Comparison of ENCODE assay signal across 9 mouse cellular contexts in the genomic region with DNA sequence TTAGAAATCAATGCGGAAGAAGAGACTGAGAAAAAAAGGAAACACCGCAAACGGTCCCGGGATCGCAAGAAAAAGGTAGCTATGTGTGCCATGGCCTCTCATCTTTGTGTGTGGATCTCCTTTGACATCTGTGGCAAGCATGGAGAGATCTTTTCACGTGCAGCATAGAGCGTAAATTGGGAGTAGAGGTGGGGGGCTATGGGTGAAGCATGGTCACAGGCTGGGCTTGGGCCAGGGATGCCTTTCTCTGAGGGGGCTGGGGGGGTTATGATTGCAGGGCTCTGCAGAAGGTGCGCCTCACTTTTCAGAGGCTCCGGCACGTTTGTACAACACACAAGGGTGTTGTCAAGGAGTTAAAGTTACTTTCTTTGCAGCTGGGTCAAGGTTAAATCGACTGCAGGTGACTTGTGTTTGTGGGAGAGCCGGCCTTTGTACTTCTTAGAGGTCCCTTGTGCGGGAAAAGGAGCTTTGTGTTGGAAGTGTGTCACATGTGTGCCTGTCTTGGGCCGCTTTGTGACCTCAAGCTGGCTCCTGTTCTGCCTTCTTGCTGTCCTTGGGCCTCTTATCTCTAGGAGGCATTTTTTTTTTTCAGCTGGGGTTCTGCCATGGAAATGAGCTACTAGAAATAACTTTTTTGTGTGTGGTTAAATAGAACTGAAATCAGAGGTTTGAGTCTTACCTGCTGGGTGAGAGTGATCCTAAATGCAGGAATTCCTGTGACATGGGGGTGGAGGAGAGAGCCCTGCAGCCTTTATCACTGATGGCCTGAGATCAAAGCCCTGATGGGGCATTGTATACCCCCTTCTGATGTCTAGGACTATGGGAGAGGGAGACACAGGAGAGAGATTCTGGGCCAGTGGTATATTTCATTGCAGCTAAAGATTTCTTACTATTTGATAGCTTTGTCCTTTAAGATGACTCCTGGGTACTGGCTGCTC.
DNase-seq lines count a peak whose midpoint lies in the region; ATAC-seq and TF ChIP-seq lines count a peak whose summit lies in the region.
"Had no signal": no experiment of that assay in that cellular context is flagged by ENCODE, and none has a peak within 500 bp of the region (broad histone marks: within the 10 kb centered on the region; RNA-seq: fewer than 3 reads in every experiment).

No protein-coding gene starts in this region.

- H3K9me3 ChIP-seq in forebrain, embryonic 11.5 days (ENCODE audit: control insufficient read depth, low read length), result no peaks in the 10 kb centered on the region
- H3K9me3 ChIP-seq in limb, embryonic 11.5 days (ENCODE audit: control insufficient read depth, low read length), result no peaks in the 10 kb centered on the region
- H3K9me3 ChIP-seq in liver, postnatal 0 days (ENCODE audit: low read length), result no peaks in the 10 kb centered on the region

- 14% methylated on average over 14 of the region's 14 CpGs for WGBS in forebrain, embryonic 11.5 days
- 27% methylated on average over 14 of the region's 14 CpGs for WGBS in limb, embryonic 11.5 days
- WGBS in liver, postnatal 0 days (ENCODE audit: insufficient replicate concordance), result 39% methylated on average over 14 of the region's 14 CpGs

- ATAC-seq in forebrain, embryonic 11.5 days (replicated peaks; ENCODE audit: low FRiP score), result peak; percentile 51; the same call in 1 of the 2 replicates
- no peak for ATAC-seq in limb, embryonic 11.5 days (ENCODE audit: insufficient number of reproducible peaks, low FRiP score, low TSS enrichment, low read depth)
- no peak for ATAC-seq in erythroblast, adult 5-6 weeks (replicated peaks; ENCODE audit: low FRiP score, poor library complexity, severe bottlenecking)
- no peak for ATAC-seq in liver, postnatal 0 days
- ATAC-seq: inflammation-experienced regulatory T-cells, adult 6 months had no signal

- H3K36me3 ChIP-seq in forebrain, embryonic 11.5 days (ENCODE audit: control insufficient read depth, insufficient read depth, low read length), result no peaks in the 10 kb centered on the region
- H3K36me3 ChIP-seq in limb, embryonic 11.5 days (ENCODE audit: control insufficient read depth, insufficient read depth, low read length), result no peaks in the 10 kb centered on the region
- no peaks in the 10 kb centered on the region for H3K36me3 ChIP-seq in liver, postnatal 0 days (replicated peaks; ENCODE audit: insufficient read depth, low read length)

- H3K4me3 ChIP-seq in forebrain, embryonic 11.5 days (ENCODE audit: low read depth, low read length), result peak overlapping the region; percentile 29
- no peak overlapping the region for H3K4me3 ChIP-seq in limb, embryonic 11.5 days (ENCODE audit: low read depth, low read length)
- no peak overlapping the region for H3K4me3 ChIP-seq in liver, postnatal 0 days (ENCODE audit: low read depth, low read length)

- no peaks in the 10 kb centered on the region for H3K27me3 ChIP-seq in forebrain, embryonic 11.5 days (ENCODE audit: control insufficient read depth, insufficient read depth, low read length)
- no peaks in the 10 kb centered on the region for H3K27me3 ChIP-seq in limb, embryonic 11.5 days (ENCODE audit: control insufficient read depth, insufficient read depth, low read length)
- no peaks in the 10 kb centered on the region for H3K27me3 ChIP-seq in liver, postnatal 0 days (ENCODE audit: insufficient read depth, low read length)

- H3K27ac ChIP-seq in forebrain, embryonic 11.5 days (ENCODE audit: low read depth, low read length), result no peak overlapping the region
- H3K27ac ChIP-seq in limb, embryonic 11.5 days (replicated peaks; ENCODE audit: low read depth, low read length), result no peak overlapping the region
- no peak overlapping the region for H3K27ac ChIP-seq in liver, postnatal 0 days (ENCODE audit: low read depth)

- H3K4me2 ChIP-seq in forebrain, embryonic 11.5 days (ENCODE audit: low read depth, low read length, severe bottlenecking), result peak overlapping the region; percentile 48
- peak overlapping the region; percentile 49 for H3K4me2 ChIP-seq in limb, embryonic 11.5 days (ENCODE audit: low read depth, severe bottlenecking)
- H3K4me2 ChIP-seq in liver, postnatal 0 days (ENCODE audit: low read depth, low read length), result no peak overlapping the region

- no peak for TF ChIP-seq CTCF in liver, postnatal 0 days (IDR thresholded peaks at IDR 0.05; ENCODE audit: low read depth)

- peaks cover 5% of the 10 kb centered on the region for H3K4me1 ChIP-seq in forebrain, embryonic 11.5 days (replicated peaks; ENCODE audit: control insufficient read depth, insufficient read depth, low read length)
- peaks cover 11% of the 10 kb centered on the region; the same call in 1 of the 2 replicates for H3K4me1 ChIP-seq in limb, embryonic 11.5 days (ENCODE audit: control insufficient read depth, insufficient read depth, low read length)
- H3K4me1 ChIP-seq in liver, postnatal 0 days (ENCODE audit: insufficient read depth), result no peaks in the 10 kb centered on the region

- TF ChIP-seq EP300 in liver, postnatal 0 days (IDR thresholded peaks at IDR 0.05; ENCODE audit: low read depth), result no peak

- peak; percentile 59 for DNase-seq in adrenal gland, adult 2 months
- no peak for DNase-seq in adrenal gland, postnatal 25 days
- DNase-seq in R1 (ENCODE audit: low read depth, low spot score), result peak; percentile 14
- no peak for DNase-seq in forebrain, embryonic 11.5 days (ENCODE audit: low spot score)
- no peak for DNase-seq in limb, embryonic 11.5 days (ENCODE audit: low spot score)
- DNase-seq in c-Kit-positive CD71-positive TER-119-positive erythroid progenitor cells, embryonic 14.5 days (ENCODE audit: low spot score), result no peak
- no peak for DNase-seq in liver, postnatal 0 days

- H3K9ac ChIP-seq in forebrain, embryonic 11.5 days (ENCODE audit: low read length), result peak overlapping the region; percentile 44
- peak overlapping the region; percentile 41; the same call in 1 of the 2 replicates for H3K9ac ChIP-seq in limb, embryonic 11.5 days (ENCODE audit: low read length)
- no peak overlapping the region for H3K9ac ChIP-seq in liver, postnatal 0 days (replicated peaks)

Comparison
In these comparisons a context has a peak if more than half of its experiments do, and no peak if none do; other contexts are left out.
1. DNase-seq: peak in adrenal gland, adult 2 months (single experiment) and R1 (single experiment); none in adrenal gland, postnatal 25 days (single experiment), forebrain, embryonic 11.5 days (single experiment), limb, embryonic 11.5 days (single experiment), c-Kit-positive CD71-positive TER-119-positive erythroid progenitor cells, embryonic 14.5 days (single experiment) and liver, postnatal 0 days (single experiment).